In the genomic region with DNA sequence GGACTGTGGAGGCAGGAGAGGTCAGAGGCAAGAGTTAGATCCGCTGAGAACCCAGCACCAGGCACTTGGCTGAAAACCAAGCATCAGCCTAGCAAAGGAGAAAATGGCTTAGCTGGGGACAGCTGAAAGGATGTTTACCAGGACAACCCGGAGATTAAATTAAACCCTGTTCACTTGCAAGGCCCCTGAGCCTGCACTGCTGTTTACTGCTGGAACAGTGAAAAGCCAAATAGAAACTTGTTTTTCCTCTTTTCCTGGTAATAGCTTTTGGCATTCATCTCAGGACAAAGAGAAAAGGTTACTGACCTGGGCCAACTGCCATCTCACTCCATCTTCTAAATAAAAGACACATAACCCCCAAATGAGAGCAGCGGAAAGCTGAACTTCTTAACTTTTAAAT, we compare ENCODE assay signal across 12 mouse cellular contexts.
A peak's percentile ranks its signal among the peaks of the same experiment; 100 is the strongest.
DNase-seq lines count a peak whose midpoint lies in the region; ATAC-seq and TF ChIP-seq lines count a peak whose summit lies in the region.
"Had no signal": no experiment of that assay in that cellular context is flagged by ENCODE, and none has a peak within 500 bp of the region (broad histone marks: within the 10 kb centered on the region; RNA-seq: fewer than 3 reads in every experiment).

No protein-coding gene starts in this region.

- 34% methylated on average over 3 of the region's 3 CpGs for WGBS in hindbrain, postnatal 0 days
- 54% methylated on average over 3 of the region's 3 CpGs for WGBS in hindbrain, embryonic 12.5 days

- H3K9ac ChIP-seq in hindbrain, postnatal 0 days (replicated peaks; ENCODE audit: low read length) = no peak overlapping the region
- no peak overlapping the region for H3K9ac ChIP-seq in hindbrain, embryonic 12.5 days
- H3K9ac ChIP-seq: embryonic facial prominence, embryonic 15.5 days; hindbrain, embryonic 15.5 days; limb, embryonic 13.5 days; neural tube, embryonic 12.5 days had no signal

- ATAC-seq in hindbrain, postnatal 0 days = no peak
- no peak for ATAC-seq in hindbrain, embryonic 12.5 days (ENCODE audit: low FRiP score)

- no peak overlapping the region for H3K27ac ChIP-seq in hindbrain, postnatal 0 days
- H3K27ac ChIP-seq in hindbrain, embryonic 12.5 days = no peak overlapping the region
- H3K27ac ChIP-seq: embryonic facial prominence, embryonic 15.5 days; hindbrain, embryonic 15.5 days; limb, embryonic 13.5 days; neural tube, embryonic 12.5 days had no signal

- peak; percentile 40 for DNase-seq in hindbrain, postnatal 0 days (ENCODE audit: low spot score)
- peak; percentile 4 to 13 for DNase-seq in gastrocnemius, adult 8-10 months (ENCODE audit: low spot score in 2 of 2)
- peak; percentile 14 to 21 for DNase-seq in gastrocnemius, postnatal 36 days
- peak; percentile 9 for DNase-seq in lung, postnatal 25 days (ENCODE audit: low spot score)
- no peak for DNase-seq in urinary bladder, postnatal 4 days (ENCODE audit: low spot score in 2 of 2)
- no peak for DNase-seq in layer of hippocampus, postnatal 10 days (ENCODE audit: low spot score in 2 of 2)
- DNase-seq: cerebellum, postnatal 14 days had no signal

- intact Hi-C loops in gastrocnemius, postnatal 36 days (cut with DNase I) = no loop called here

- TF ChIP-seq CTCF in hindbrain, postnatal 0 days (IDR thresholded peaks at IDR 0.05; ENCODE audit: low read depth) = no peak

- H3K4me2 ChIP-seq in hindbrain, postnatal 0 days (ENCODE audit: low read depth, low read length) = no peak overlapping the region
- H3K4me2 ChIP-seq in hindbrain, embryonic 12.5 days (replicated peaks) = no peak overlapping the region
- H3K4me2 ChIP-seq: embryonic facial prominence, embryonic 15.5 days; hindbrain, embryonic 15.5 days; limb, embryonic 13.5 days; neural tube, embryonic 12.5 days had no signal

- no peaks in the 10 kb centered on the region for H3K36me3 ChIP-seq in hindbrain, postnatal 0 days (ENCODE audit: insufficient read depth, low read length)
- H3K36me3 ChIP-seq in hindbrain, embryonic 12.5 days = no peaks in the 10 kb centered on the region
- H3K36me3 ChIP-seq: embryonic facial prominence, embryonic 15.5 days; hindbrain, embryonic 15.5 days; limb, embryonic 13.5 days; neural tube, embryonic 12.5 days had no signal

- no peaks in the 10 kb centered on the region for H3K4me1 ChIP-seq in hindbrain, postnatal 0 days (ENCODE audit: insufficient read depth, low read length)
- no peaks in the 10 kb centered on the region for H3K4me1 ChIP-seq in hindbrain, embryonic 12.5 days
- H3K4me1 ChIP-seq: embryonic facial prominence, embryonic 15.5 days; hindbrain, embryonic 15.5 days; neural tube, embryonic 12.5 days had no signal

- H3K4me3 ChIP-seq in hindbrain, postnatal 0 days (ENCODE audit: low read length) = no peak overlapping the region
- H3K4me3 ChIP-seq in hindbrain, embryonic 12.5 days = no peak overlapping the region
- H3K4me3 ChIP-seq: embryonic facial prominence, embryonic 15.5 days; hindbrain, embryonic 15.5 days; limb, embryonic 13.5 days; neural tube, embryonic 12.5 days had no signal

- H3K9me3 ChIP-seq in hindbrain, postnatal 0 days (ENCODE audit: low read length) = no peaks in the 10 kb centered on the region
- H3K9me3 ChIP-seq in hindbrain, embryonic 12.5 days (replicated peaks) = no peaks in the 10 kb centered on the region
- H3K9me3 ChIP-seq: embryonic facial prominence, embryonic 15.5 days; hindbrain, embryonic 15.5 days; limb, embryonic 13.5 days; neural tube, embryonic 12.5 days had no signal

- H3K27me3 ChIP-seq in hindbrain, postnatal 0 days (ENCODE audit: insufficient read depth, low read length) = no peaks in the 10 kb centered on the region
- H3K27me3 ChIP-seq in hindbrain, embryonic 12.5 days = no peaks in the 10 kb centered on the region
- H3K27me3 ChIP-seq: hindbrain, embryonic 15.5 days; limb, embryonic 13.5 days; neural tube, embryonic 12.5 days had no signal

Comparison
In these comparisons a context has a peak if more than half of its experiments do, and no peak if none do; other contexts are left out.
1. DNase-seq: peak in hindbrain, postnatal 0 days (single experiment), gastrocnemius, adult 8-10 months (2 of 2), gastrocnemius, postnatal 36 days (2 of 2) and lung, postnatal 25 days (single experiment); none in urinary bladder, postnatal 4 days (0 of 2) and layer of hippocampus, postnatal 10 days (0 of 2).